Mouse (Mus musculus) myocyte (in vitro differentiated cells): ENCODE results near the gene Gfi1.

Experiments
- CEBPB ChIP-seq: IDR thresholded peaks from 2 replicates; pipeline ENCODE4 v1.6.1; 2011; ENCODE audit warnings: mild to moderate bottlenecking, moderate library complexity; ENCODE audit not compliant: poor library complexity, insufficient read depth, severe bottlenecking
- MYOD1 ChIP-seq, 3 experiments: IDR thresholded peaks; one replicate each; pipeline ENCODE4 v1.6.1; 2011; ENCODE audit warnings: control low read depth in 2 of 3, low read depth in 2 of 3, mild to moderate bottlenecking in 2 of 3, moderate library complexity in 1 of 3; ENCODE audit not compliant: insufficient read length in 2 of 3, control insufficient read depth in 1 of 3
- MYOG ChIP-seq, 3 experiments: IDR thresholded peaks; one replicate each; pipeline ENCODE4 v1.6.1; 2011; ENCODE audit warnings: control low read depth in 2 of 3, low read depth in 2 of 3, mild to moderate bottlenecking in 2 of 3; ENCODE audit not compliant: insufficient read length in 2 of 3, control insufficient read depth in 1 of 3, insufficient read depth in 1 of 3
- POLR2A ChIP-seq: IDR thresholded peaks from one replicate; pipeline ENCODE4 v1.6.1; 2011; ENCODE audit warnings: low read depth, mild to moderate bottlenecking, control low read depth, moderate library complexity; ENCODE audit not compliant: insufficient read length
- SRF ChIP-seq: IDR thresholded peaks from one replicate; pipeline ENCODE4 v1.6.1; 2011; ENCODE audit warnings: low read depth; ENCODE audit not compliant: control insufficient read depth, insufficient read length
- TCF12 ChIP-seq: IDR thresholded peaks from one replicate; pipeline ENCODE4 v1.6.1; 2011; ENCODE audit warnings: mild to moderate bottlenecking, control low read depth; ENCODE audit not compliant: poor library complexity, insufficient read depth, severe bottlenecking
- USF1 ChIP-seq: IDR thresholded peaks from one replicate; pipeline ENCODE4 v1.6.1; 2011; ENCODE audit warnings: low read depth, mild to moderate bottlenecking, control low read depth, moderate library complexity

DNA sequence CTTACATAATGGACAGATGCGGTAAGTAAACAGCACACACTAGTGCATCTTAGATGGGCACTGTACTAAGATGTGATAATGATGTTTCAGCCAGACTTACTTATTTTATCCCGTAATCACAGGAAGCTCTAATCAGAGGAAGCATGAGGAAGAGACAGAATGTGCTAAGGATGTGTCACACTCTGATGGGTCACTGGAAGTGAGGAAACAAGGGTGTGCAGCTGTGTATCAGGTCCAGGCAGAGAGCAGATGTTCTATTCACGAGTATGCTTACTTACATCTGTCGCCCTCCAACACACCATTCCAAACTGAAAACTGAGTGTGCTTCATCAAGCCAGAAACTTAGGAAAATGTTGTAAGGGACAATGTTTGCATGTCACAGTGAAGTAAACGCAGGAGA is 46.2 kb upstream of the Gfi1 start:
- TF ChIP-seq MYOD1 (IDR thresholded peaks at IDR 0.05; ENCODE audit: control insufficient read depth in 1 of 3, insufficient read length in 2 of 3, low read depth in 2 of 3) (no peak), POLR2A (no peak), CEBPB (no peak), MYOG (IDR thresholded peaks at IDR 0.05; ENCODE audit: control insufficient read depth in 1 of 3, insufficient read depth in 1 of 3, insufficient read length in 2 of 3, low read depth in 2 of 3) (no peak), USF1 (no peak), TCF12 (no peak), SRF (no peak)
